Mouse (Mus musculus) stomach, embryonic 14.5 days (tissue): ENCODE data around the gene 1600014C10Rik. TPM values are rescaled to one million over a fixed set of nuclear protein-coding genes. Genes with fewer than 3 reads are reported as not detected.

Experiments used
- ATAC-seq: fragments of 200-750 bp; cut with Nextera tagmentation; 2 replicates; pipeline ENCODE4 v1.8.0; 2017; ENCODE audit warnings: low read depth, moderate TSS enrichment; ENCODE audit not compliant: insufficient number of reproducible peaks, insufficient read depth, low FRiP score
- H3K27ac ChIP-seq: fragments of 300-500 bp; sonication (generic); 2 replicates; pipeline ENCODE4 v1.5.1; 2014; ENCODE audit warnings: mild to moderate bottlenecking, low read length, moderate library complexity, mixed read lengths
- H3K27me3 ChIP-seq: fragments of 300-500 bp; sonication (generic); 2 replicates; pipeline ENCODE4 v1.6.1; 2014; ENCODE audit warnings: low read length, control low read depth, mixed read lengths; ENCODE audit not compliant: control insufficient read depth, insufficient read depth
- H3K36me3 ChIP-seq: fragments of 300-500 bp; sonication (generic); 2 replicates; pipeline ENCODE4 v1.6.1; 2014; ENCODE audit warnings: mild to moderate bottlenecking, control low read depth, low read length, moderate library complexity, mixed read lengths; ENCODE audit not compliant: control insufficient read depth, insufficient read depth
- H3K4me1 ChIP-seq: fragments of 300-500 bp; sonication (generic); 2 replicates; pipeline ENCODE4 v1.6.1; 2014; ENCODE audit warnings: low read length, control low read depth, mixed read lengths; ENCODE audit not compliant: control insufficient read depth, insufficient read depth
- H3K4me2 ChIP-seq: fragments of 300-500 bp; sonication (generic); replicated peaks from 2 replicates; pipeline ENCODE4 v1.6.1; 2014; ENCODE audit warnings: low read depth, low read length, control low read depth
- H3K4me3 ChIP-seq: fragments of 300-500 bp; sonication (generic); 2 replicates; pipeline ENCODE4 v1.5.1; 2014; ENCODE audit warnings: low read depth, low read length, control low read depth
- H3K9ac ChIP-seq: fragments of 300-500 bp; sonication (generic); replicated peaks from 2 replicates; pipeline ENCODE4 v1.6.1; 2014; ENCODE audit warnings: low read depth, mild to moderate bottlenecking, control low read depth, low read length, moderate library complexity, mixed read lengths
- H3K9me3 ChIP-seq: fragments of 300-500 bp; sonication (generic); 2 replicates; pipeline ENCODE4 v1.6.1; 2016; ENCODE audit warnings: low read depth, low read length, control low read depth; ENCODE audit not compliant: control insufficient read depth
- WGBS: fragments of 180-500 bp; shearing (Covaris S2); extraction: QIAGEN DNeasy Blood & Tissue Kit; methylation state at CpG from one replicate; pipeline ENCODE4 v1.1.7; 2014; 5-methylcytosine and 5-hydroxymethylcytosine counted together
- polyA plus RNA-seq: library from polyadenylated mRNA; unstranded; fragments of >200 nt; fragmentation: Nextera tagmentation; extraction: Ambion mirVana; gene quantifications from 2 replicates; pipeline ENCODE4 v1.2.1, GENCODE M21; 2014

Gene 1600014C10Rik
- polyA plus RNA-seq, 1 experiment from 2014 or later: 14.7 TPM

GRCm38 (mm10) chr7:38158764-38159458 is 24.1 kb upstream of the 1600014C10Rik start:
- no peak for ATAC-seq
- WGBS: 67% methylated on average over 9 of the region's 9 CpGs
- H3K4me2 ChIP-seq: no peak overlapping the region
- no peak overlapping the region for H3K4me3 ChIP-seq
- no peaks in the 10 kb centered on the region for H3K27me3 ChIP-seq
- no peaks in the 10 kb centered on the region for H3K36me3 ChIP-seq
- no peak overlapping the region for H3K9ac ChIP-seq
- no peak overlapping the region for H3K27ac ChIP-seq
- H3K9me3 ChIP-seq: no peaks in the 10 kb centered on the region
- H3K4me1 ChIP-seq: no peaks in the 10 kb centered on the region

- no peak overlapping the region for H3K27ac ChIP-seq
- no peak overlapping the region for H3K4me2 ChIP-seq
- no peaks in the 10 kb centered on the region for H3K4me1 ChIP-seq
- WGBS: 97% methylated on average over 2 of the region's 2 CpGs
- H3K9me3 ChIP-seq: no peaks in the 10 kb centered on the region
- no peak overlapping the region for H3K4me3 ChIP-seq
- H3K36me3 ChIP-seq: no peaks in the 10 kb centered on the region
- ATAC-seq: no peak
- H3K27me3 ChIP-seq: no peaks in the 10 kb centered on the region
- no peak overlapping the region for H3K9ac ChIP-seq
Measured at GRCm38 (mm10) chr7:38161438-38161837, 21.6 kb upstream of the 1600014C10Rik start.

- no peaks in the 10 kb centered on the region for H3K9me3 ChIP-seq
- no peaks in the 10 kb centered on the region for H3K27me3 ChIP-seq
- no peak overlapping the region for H3K27ac ChIP-seq
- ATAC-seq: peak; percentile 19; the same call in 1 of the 2 replicates
- H3K9ac ChIP-seq: no peak overlapping the region
- H3K4me1 ChIP-seq: peaks cover 4% of the 10 kb centered on the region; the same call in 1 of the 2 replicates
- 32% methylated on average over 9 of the region's 9 CpGs for WGBS
- H3K36me3 ChIP-seq: no peaks in the 10 kb centered on the region
- H3K4me3 ChIP-seq: no peak overlapping the region
- H3K4me2 ChIP-seq: no peak overlapping the region
Measured at GRCm38 (mm10) chr7:38163433-38164050, 19.5 kb upstream of the 1600014C10Rik start.

GRCm38 (mm10) chr7:38166930-38167645 is 15.9 kb upstream of the 1600014C10Rik start:
- H3K4me3 ChIP-seq: no peak overlapping the region

GRCm38 (mm10) chr7:38167724-38168141 is 15.3 kb upstream of the 1600014C10Rik start:
- no peak for ATAC-seq
- no peak overlapping the region for H3K4me3 ChIP-seq
- H3K4me2 ChIP-seq: peak overlapping the region; percentile 38
- no peak overlapping the region for H3K9ac ChIP-seq
- 16% methylated on average over 11 of the region's 11 CpGs for WGBS
- H3K36me3 ChIP-seq: no peaks in the 10 kb centered on the region
- H3K27me3 ChIP-seq: no peaks in the 10 kb centered on the region
- no peak overlapping the region for H3K27ac ChIP-seq
- peaks cover 4% of the 10 kb centered on the region; the same call in 1 of the 2 replicates for H3K4me1 ChIP-seq
- H3K9me3 ChIP-seq: no peaks in the 10 kb centered on the region

More at GRCm38 (mm10) chr7:38166930-38167645, 15.9 kb upstream of the 1600014C10Rik start:
- ATAC-seq: 0 out of 2 replicates have a peak, but pooled peaks have one; percentile 16
- Histone ChIP-seq H3K27me3 (no peaks in the 10 kb centered on the region), H3K27ac (no peak overlapping the region), H3K36me3 (no peaks in the 10 kb centered on the region), H3K4me2 (peak overlapping the region; percentile 38), H3K9me3 (no peaks in the 10 kb centered on the region), H3K4me1 (peaks cover 4% of the 10 kb centered on the region; the same call in 1 of the 2 replicates), H3K9ac (no peak overlapping the region)
- 34% methylated on average over 21 of the region's 21 CpGs for WGBS

- Histone ChIP-seq H3K27ac (no peak overlapping the region), H3K27me3 (no peaks in the 10 kb centered on the region), H3K4me1 (0 out of 2 replicates have a peak, but pooled peaks cover 6% of the 10 kb centered on the region), H3K9ac (no peak overlapping the region), H3K4me2 (peak overlapping the region; percentile 55), H3K9me3 (no peaks in the 10 kb centered on the region), H3K36me3 (no peaks in the 10 kb centered on the region), H3K4me3 (peak overlapping the region; percentile 25)
- WGBS: 21% methylated on average over 14 of the region's 14 CpGs
- ATAC-seq: no peak
Measured at GRCm38 (mm10) chr7:38173871-38174270, 9.1 kb upstream of the 1600014C10Rik start.

- Histone ChIP-seq H3K27me3 (no peaks in the 10 kb centered on the region), H3K9me3 (no peaks in the 10 kb centered on the region), H3K4me3 (peak overlapping the region; percentile 25), H3K4me2 (peak overlapping the region; percentile 55), H3K9ac (0 out of 2 replicates have a peak overlapping the region, but pooled peaks have one; percentile 15), H3K36me3 (no peaks in the 10 kb centered on the region), H3K4me1 (0 out of 2 replicates have a peak, but pooled peaks cover 6% of the 10 kb centered on the region), H3K27ac (no peak overlapping the region)
- ATAC-seq: peak; percentile 33; the same call in 1 of the 2 replicates
- WGBS: 19% methylated on average over 31 of the region's 31 CpGs
Measured at GRCm38 (mm10) chr7:38174321-38175148, 8.5 kb upstream of the 1600014C10Rik start.
